Mouse (Mus musculus) kidney, embryonic 16.5 days (tissue): Measurements from ENCODE around the gene Ccdc106. TPM values are rescaled to one million over a fixed set of nuclear protein-coding genes. Genes with fewer than 3 reads are reported as not detected.
A peak's percentile ranks its signal among the peaks of the same experiment; 100 is the strongest.

ENCODE experiments used
- ATAC-seq: fragments of 200-750 bp; cut with Nextera tagmentation; 2 replicates; pipeline ENCODE4 v1.8.0; 2017; ENCODE audit warnings: moderate TSS enrichment; ENCODE audit not compliant: low FRiP score, low TSS enrichment
- H3K27ac ChIP-seq: fragments of 300-500 bp; sonication (generic); 2 replicates; pipeline ENCODE4 v1.5.1; 2014; ENCODE audit warnings: low read length
- H3K27me3 ChIP-seq: fragments of 300-500 bp; sonication (generic); 2 replicates; pipeline ENCODE4 v1.6.1; 2014; ENCODE audit warnings: low read length, control low read depth, mixed read lengths; ENCODE audit not compliant: insufficient read depth
- H3K36me3 ChIP-seq: fragments of 300-500 bp; sonication (generic); 2 replicates; pipeline ENCODE4 v1.6.1; 2014; ENCODE audit warnings: low read length, control low read depth, mixed read lengths; ENCODE audit not compliant: insufficient read depth
- H3K4me1 ChIP-seq: fragments of 300-500 bp; sonication (generic); 2 replicates; pipeline ENCODE4 v1.6.1; 2014; ENCODE audit warnings: low read length, control low read depth, mixed read lengths; ENCODE audit not compliant: insufficient read depth
- H3K4me2 ChIP-seq: fragments of 300-500 bp; sonication (generic); replicated peaks from 2 replicates; pipeline ENCODE4 v1.6.1; 2014; ENCODE audit warnings: low read depth, low read length
- H3K4me3 ChIP-seq: fragments of 300-500 bp; sonication (generic); 2 replicates; pipeline ENCODE4 v1.5.1; 2014; ENCODE audit warnings: mild to moderate bottlenecking, low read length
- H3K9ac ChIP-seq: fragments of 300-500 bp; sonication (generic); replicated peaks from 2 replicates; pipeline ENCODE4 v1.6.1; 2014; ENCODE audit warnings: low read length
- H3K9me3 ChIP-seq: fragments of 300-500 bp; sonication (generic); 2 replicates; pipeline ENCODE4 v1.6.1; 2016; ENCODE audit warnings: low read length, control low read depth
- WGBS: fragments of 180-500 bp; shearing (Covaris S2); extraction: QIAGEN DNeasy Blood & Tissue Kit; methylation state at CpG from one replicate; pipeline ENCODE4 v1.1.7; 2014; 5-methylcytosine and 5-hydroxymethylcytosine counted together
- polyA plus RNA-seq: library from polyadenylated mRNA; unstranded; fragments of >200 nt; fragmentation: Nextera tagmentation; extraction: Ambion mirVana; gene quantifications from 2 replicates; pipeline ENCODE4 v1.2.1, GENCODE M21; 2015

The Ccdc106 gene
- polyA plus RNA-seq, 1 experiment from 2014 or later = 27.1 TPM

DNA sequence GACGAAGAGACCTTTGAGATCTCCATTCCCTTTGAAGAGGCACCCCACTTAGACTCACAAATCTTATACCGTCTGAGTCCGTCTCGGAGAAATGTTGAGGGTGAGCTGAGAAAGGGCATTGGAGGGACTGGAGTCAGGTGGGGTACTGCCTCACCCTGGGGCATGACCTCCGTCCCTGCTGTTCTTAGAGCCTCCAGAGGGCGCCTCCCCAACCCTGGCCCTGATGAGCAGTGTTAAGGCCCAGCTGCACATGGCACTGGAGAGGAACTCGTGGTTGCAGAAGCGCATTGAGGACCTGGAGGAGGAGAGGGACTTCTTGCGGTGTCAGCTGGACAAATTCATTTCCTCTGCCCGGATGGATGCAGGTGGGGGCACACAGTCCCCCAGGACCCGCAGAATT lies 37.5 kb downstream of the Ccdc106 start:
- Histone ChIP-seq H3K9ac (no peak overlapping the region; the same call in 1 of the 2 replicates), H3K27me3 (peaks cover 46% of the 10 kb centered on the region), H3K9me3 (no peaks in the 10 kb centered on the region), H3K36me3 (no peaks in the 10 kb centered on the region), H3K27ac (no peak overlapping the region), H3K4me3 (peak overlapping the region; percentile 62), H3K4me2 (peak overlapping the region; percentile 89), H3K4me1 (peaks cover 39% of the 10 kb centered on the region)
- ATAC-seq = no peak
- WGBS = 30% methylated on average over 11 of the region's 11 CpGs

GRCm38 (mm10) chr7:5058631-5059030 lies 38.3 kb downstream of the Ccdc106 start:
- no peak for ATAC-seq
- Histone ChIP-seq H3K36me3 (no peaks in the 10 kb centered on the region), H3K4me2 (no peak overlapping the region), H3K4me3 (no peak overlapping the region), H3K9me3 (no peaks in the 10 kb centered on the region), H3K9ac (peak overlapping the region; percentile 19; the same call in 1 of the 2 replicates), H3K27ac (no peak overlapping the region), H3K27me3 (peaks cover 38% of the 10 kb centered on the region), H3K4me1 (peaks cover 36% of the 10 kb centered on the region)
- 92% methylated on average over 1 of the region's 1 CpGs for WGBS

- Histone ChIP-seq H3K9ac (peak overlapping the region; percentile 98; the same call in 1 of the 2 replicates), H3K4me2 (no peak overlapping the region), H3K4me1 (peaks cover 37% of the 10 kb centered on the region), H3K4me3 (no peak overlapping the region), H3K36me3 (no peaks in the 10 kb centered on the region), H3K9me3 (no peaks in the 10 kb centered on the region), H3K27ac (no peak overlapping the region), H3K27me3 (peaks cover 30% of the 10 kb centered on the region)
- ATAC-seq = no peak
- WGBS = 90% methylated on average over 12 of the region's 12 CpGs
Observed at GRCm38 (mm10) chr7:5059421-5059820, 39.1 kb downstream of the Ccdc106 start.

- WGBS = 1% methylated on average over 27 of the region's 27 CpGs
- H3K27me3 ChIP-seq = peaks cover 21% of the 10 kb centered on the region
- ATAC-seq = peak; percentile 5; the same call in 1 of the 2 replicates
Observed at GRCm38 (mm10) chr7:5060239-5060731, 39.9 kb downstream of the Ccdc106 start.

GRCm38 (mm10) chr7:5060944-5061773 lies 40.8 kb downstream of the Ccdc106 start:
- Histone ChIP-seq H3K27me3 (peaks cover 13% of the 10 kb centered on the region), H3K4me1 (peaks cover 43% of the 10 kb centered on the region), H3K36me3 (peaks cover under 1% of the 10 kb centered on the region; the same call in 1 of the 2 replicates), H3K27ac (peak overlapping the region; percentile 100), H3K9me3 (no peaks in the 10 kb centered on the region), H3K4me2 (peak overlapping the region; percentile 96), H3K4me3 (peak overlapping the region; percentile 79), H3K9ac (peak overlapping the region; percentile 98)
- peak; percentile 88 for ATAC-seq
- WGBS = under 1% methylated on average over 60 of the region's 60 CpGs

More at GRCm38 (mm10) chr7:5060239-5060731, 39.9 kb downstream of the Ccdc106 start:
- Histone ChIP-seq H3K4me2 (peak overlapping the region; percentile 96), H3K36me3 (no peaks in the 10 kb centered on the region), H3K9me3 (no peaks in the 10 kb centered on the region), H3K9ac (peak overlapping the region; percentile 98), H3K4me1 (peaks cover 39% of the 10 kb centered on the region), H3K4me3 (peak overlapping the region; percentile 79), H3K27ac (peak overlapping the region; percentile 100)

DNA sequence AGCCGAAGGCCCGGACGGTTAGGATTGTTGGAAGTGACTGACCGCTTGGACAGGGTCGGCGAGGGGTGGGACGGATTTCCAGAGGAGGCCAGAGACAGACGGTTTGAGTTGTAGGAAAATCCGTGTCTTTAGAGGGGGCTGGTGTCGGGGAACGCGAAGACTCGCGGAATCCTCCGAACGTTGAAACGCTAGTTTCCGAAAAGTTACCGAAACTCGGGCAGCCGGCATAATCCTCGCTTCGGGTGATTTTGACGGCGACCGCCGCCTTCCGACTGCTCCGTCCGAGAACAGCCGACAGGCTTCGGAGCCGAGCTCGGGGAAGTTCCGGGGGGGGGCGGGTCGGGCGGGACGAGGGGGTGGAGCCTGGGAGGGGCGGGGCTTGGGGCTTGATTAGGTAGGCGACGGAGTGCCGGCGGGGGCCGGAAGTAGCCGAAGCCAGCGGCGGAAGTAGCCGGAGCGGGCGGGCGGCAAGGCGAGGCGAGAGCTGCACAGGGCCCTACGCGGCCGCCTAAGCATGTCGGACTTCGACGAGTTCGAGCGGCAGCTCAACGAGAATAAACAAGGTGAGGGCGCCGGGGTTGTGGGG lies 41.5 kb downstream of the Ccdc106 start, which contains the start of gene U2af2:
TSS of gene U2af2 (plus strand) at position 370 of the 586 bp plus-strand sequence.
- Histone ChIP-seq H3K9me3 (no peaks in the 10 kb centered on the region), H3K36me3 (peaks cover 7% of the 10 kb centered on the region; the same call in 1 of the 2 replicates), H3K4me1 (peaks cover 41% of the 10 kb centered on the region), H3K27me3 (peaks cover 8% of the 10 kb centered on the region; the same call in 1 of the 2 replicates), H3K9ac (peak within 1 kb of the TSS; percentile 98), H3K27ac (peak within 1 kb of the TSS; percentile 100), H3K4me3 (peak within 1 kb of the TSS; percentile 79), H3K4me2 (peak within 1 kb of the TSS; percentile 96)
- peak; percentile 83 for ATAC-seq
- WGBS = under 1% methylated on average over 57 of the region's 65 CpGs

GRCm38 (mm10) chr7:5062360-5063001 lies 42.1 kb downstream of the Ccdc106 start:
- ATAC-seq = peak; percentile 32; the same call in 1 of the 2 replicates
- Histone ChIP-seq H3K27me3 (peaks cover 4% of the 10 kb centered on the region; the same call in 1 of the 2 replicates), H3K4me2 (peak overlapping the region; percentile 96), H3K4me3 (peak overlapping the region; percentile 79), H3K4me1 (peaks cover 35% of the 10 kb centered on the region), H3K27ac (peak overlapping the region; percentile 95), H3K9ac (peak overlapping the region; percentile 98), H3K9me3 (no peaks in the 10 kb centered on the region), H3K36me3 (peaks cover 13% of the 10 kb centered on the region; the same call in 1 of the 2 replicates)
- under 1% methylated on average over 51 of the region's 51 CpGs for WGBS

GRCm38 (mm10) chr7:5064886-5065285 lies 44.5 kb downstream of the Ccdc106 start:
- no peak overlapping the region for H3K4me3 ChIP-seq
- H3K9ac ChIP-seq = no peak overlapping the region
- no peak for ATAC-seq
- H3K9me3 ChIP-seq = no peaks in the 10 kb centered on the region
- peaks cover 34% of the 10 kb centered on the region for H3K36me3 ChIP-seq
- no peak overlapping the region for H3K4me2 ChIP-seq
- no peaks in the 10 kb centered on the region for H3K27me3 ChIP-seq
- 93% methylated on average over 6 of the region's 6 CpGs for WGBS
- H3K4me1 ChIP-seq = peaks cover 27% of the 10 kb centered on the region
- no peak overlapping the region for H3K27ac ChIP-seq

DNA sequence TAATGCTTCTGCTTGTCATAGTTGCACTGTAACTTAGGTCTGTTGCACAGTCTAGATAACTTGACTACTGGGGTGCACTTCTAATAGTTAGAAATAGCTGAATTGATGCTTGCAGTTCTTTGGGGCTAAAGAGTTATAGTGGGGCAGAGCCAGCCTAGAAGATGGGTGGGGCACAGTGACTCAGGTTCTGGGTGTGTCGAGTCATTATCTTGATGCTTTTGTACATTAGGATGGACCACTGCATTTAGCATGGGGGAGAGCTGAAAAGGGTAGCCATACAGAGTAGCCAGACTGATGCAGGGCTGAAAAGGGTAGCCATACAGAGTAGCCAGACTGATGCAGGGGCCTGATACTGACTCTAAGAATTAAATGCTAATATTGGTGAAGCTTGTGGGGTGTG lies 53.2 kb downstream of the Ccdc106 start:
- 88% methylated on average over 1 of the region's 1 CpGs for WGBS
- H3K4me2 ChIP-seq = no peak overlapping the region
- H3K4me1 ChIP-seq = no peaks in the 10 kb centered on the region

More for the DNA sequence above, 53.2 kb downstream of the Ccdc106 start:
- H3K9me3 ChIP-seq = no peaks in the 10 kb centered on the region
- H3K9ac ChIP-seq = no peak overlapping the region
- peaks cover 89% of the 10 kb centered on the region for H3K36me3 ChIP-seq
- no peak for ATAC-seq
- H3K27ac ChIP-seq = no peak overlapping the region
- H3K27me3 ChIP-seq = no peaks in the 10 kb centered on the region
- H3K4me3 ChIP-seq = no peak overlapping the region
